Mouse (Mus musculus) fat pad, adult 2 months (tissue): ENCODE data around the gene Nmd3.

Source experiments
- DNase-seq: peaks from one replicate; pipeline ENCODE4 v3.0.0-alpha.2; 2011; ENCODE audit warnings: low read depth, low spot score; ENCODE audit errors: extremely low read depth

Nmd3 gene

GRCm38 (mm10) chr3:69721814-69722186 is at the start of gene Nmd3:
Gene Nmd3 (plus strand): TSS chr3:69721985.
- DNase-seq, result peak; percentile 55

- no peak for DNase-seq
Measured at GRCm38 (mm10) chr3:69673351-69673750, 48.4 kb upstream of the Nmd3 start.

DNA sequence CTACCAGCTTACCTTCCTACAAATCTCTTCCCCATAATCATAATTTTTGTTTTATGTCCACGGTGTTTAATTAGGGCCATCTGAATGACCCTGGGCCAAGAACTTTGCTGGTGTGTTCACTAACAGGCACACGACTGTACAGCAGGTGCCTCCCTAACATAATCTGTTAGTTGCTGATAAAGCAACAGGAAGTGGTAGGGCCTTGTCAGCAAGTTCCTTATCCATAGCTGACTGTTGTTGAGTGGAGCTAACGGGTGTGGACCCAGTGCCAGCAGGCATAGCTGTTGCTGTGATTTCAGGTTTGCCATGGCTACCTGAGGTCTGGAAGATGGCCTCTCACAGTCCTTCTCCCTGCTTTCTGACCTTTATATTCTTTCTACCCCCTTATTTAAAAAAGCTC is 47.6 kb upstream of the Nmd3 start:
- DNase-seq, result no peak

- no peak for DNase-seq
Measured at GRCm38 (mm10) chr3:69689791-69690190, 32.0 kb upstream of the Nmd3 start.

DNA sequence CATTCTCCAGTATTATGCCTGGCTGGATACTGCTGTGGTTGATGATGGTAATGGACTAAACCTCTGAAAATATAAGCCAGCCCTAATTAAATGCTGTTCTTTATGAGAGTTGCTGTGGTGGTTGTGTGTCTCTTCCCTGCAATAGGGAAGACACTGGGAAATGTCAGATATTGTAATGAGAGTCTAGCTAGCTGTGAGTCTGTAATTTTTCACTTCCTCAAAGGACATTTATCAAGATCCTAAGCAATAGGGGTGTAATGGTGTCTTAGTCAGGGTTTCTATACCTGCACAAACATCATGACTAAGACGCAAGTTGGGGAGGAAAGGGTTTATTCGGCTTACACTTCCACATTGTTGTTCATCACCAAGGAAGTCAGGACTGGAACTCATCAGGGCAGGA is 30.8 kb upstream of the Nmd3 start:
- DNase-seq, result no peak

DNA sequence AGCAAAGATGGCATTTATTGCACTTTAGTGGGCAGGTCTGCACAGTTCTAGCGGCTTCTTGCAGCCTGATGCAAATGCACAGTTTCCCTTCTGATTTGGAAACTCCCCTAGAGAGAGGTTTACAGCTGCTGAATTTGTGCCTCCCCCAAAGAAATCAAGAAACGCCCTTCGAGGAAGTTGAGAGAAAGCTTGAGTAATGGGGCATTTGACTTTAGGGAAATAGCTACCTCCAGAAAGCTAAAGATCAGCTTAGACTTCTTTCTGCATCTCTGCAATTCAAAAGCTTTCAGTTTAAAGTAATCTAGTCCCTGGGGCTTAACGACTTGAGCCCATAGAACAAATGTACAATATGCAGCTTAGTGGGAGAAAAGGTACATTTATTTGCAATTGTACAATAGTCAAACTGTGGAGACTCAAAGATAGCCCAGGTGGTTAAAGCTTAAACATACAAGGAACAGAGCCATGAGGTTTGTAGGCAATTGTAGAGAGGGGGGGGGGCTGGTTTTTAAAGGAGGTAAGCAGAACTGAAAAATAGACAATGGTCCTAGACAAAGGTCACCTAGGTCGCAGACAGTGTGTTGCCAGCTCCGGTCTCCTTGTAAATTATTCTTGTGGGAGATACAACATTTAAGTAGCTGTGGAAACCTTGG is 21.8 kb upstream of the Nmd3 start:
- no peak for DNase-seq

GRCm38 (mm10) chr3:69701905-69702304 is 19.9 kb upstream of the Nmd3 start:
- no peak for DNase-seq

DNA sequence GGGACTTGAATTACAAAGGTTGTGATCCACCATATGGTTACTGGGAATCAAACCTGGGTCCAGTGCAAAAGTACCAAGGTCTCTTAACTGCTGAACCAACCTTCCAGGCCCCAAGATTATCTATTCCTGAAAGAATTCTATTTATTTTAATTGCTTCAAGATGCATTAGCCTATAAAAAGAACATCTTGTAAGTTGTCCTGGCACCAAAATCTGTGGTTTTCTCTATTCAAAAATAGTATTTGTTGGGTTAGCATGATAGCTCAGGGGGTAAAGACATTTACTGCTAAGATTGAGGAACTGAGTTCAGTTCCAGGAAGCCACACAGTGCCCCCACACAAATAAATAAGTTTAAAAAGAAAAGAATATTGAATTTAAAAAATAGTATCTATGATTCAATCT is 19.4 kb upstream of the Nmd3 start:
- DNase-seq, result no peak

- DNase-seq, result no peak
Measured at GRCm38 (mm10) chr3:69709043-69709929, 12.5 kb upstream of the Nmd3 start.

GRCm38 (mm10) chr3:69711907-69712600 is 9.7 kb upstream of the Nmd3 start:
- no peak for DNase-seq

DNA sequence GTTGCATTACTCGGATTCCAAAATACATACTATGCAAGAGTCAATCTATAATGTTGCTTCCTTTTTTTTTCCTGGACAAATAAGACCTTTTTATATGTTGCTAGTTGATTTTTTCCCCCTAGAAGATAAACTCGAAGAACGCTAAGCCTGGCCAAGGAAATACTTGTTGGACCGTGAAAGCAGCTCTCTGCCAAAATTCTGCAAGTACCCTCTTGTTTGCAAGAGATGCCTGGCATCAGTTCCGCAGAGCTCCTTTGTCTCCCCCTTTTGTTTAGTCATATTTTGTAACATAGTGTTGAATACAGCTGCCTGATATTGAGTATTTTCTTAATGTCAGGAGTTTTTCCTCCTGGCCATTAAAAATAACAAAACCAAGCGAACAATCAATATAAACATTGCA is 4.3 kb upstream of the Nmd3 start:
- no peak for DNase-seq

DNA sequence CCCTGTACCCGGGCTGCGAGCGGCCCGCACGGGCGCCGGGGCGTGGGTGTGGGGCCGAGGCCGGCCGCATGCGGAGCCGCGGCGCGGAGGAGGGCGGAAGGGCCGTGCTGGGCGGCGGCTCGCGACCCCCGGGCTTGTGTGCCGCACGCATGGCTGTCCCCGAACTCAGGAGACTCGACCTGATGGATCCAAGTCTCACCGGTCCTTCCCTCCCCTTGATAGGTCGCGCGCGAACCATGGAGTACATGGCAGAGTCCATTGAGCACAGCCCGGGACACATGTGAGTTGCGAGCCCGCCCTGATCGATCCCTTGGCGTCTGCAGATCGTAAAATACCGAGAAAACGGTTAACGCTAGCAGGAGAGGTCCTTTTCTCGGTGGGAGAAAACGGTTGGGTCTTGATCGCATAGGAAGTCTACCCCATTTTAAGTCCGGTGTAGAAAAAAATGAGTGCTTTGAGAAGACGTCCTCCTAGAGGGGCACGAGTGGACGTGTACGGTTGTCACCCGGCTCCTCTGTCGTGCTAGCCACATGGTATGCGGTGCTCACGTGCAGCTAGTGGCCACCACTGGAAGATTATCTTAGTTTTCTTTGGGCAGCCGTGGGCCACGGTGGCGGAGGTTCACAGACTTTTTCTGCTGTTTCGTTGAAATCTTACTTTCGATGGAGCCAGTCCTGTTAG is 542 bp downstream of the Nmd3 start:
- no peak for DNase-seq

GRCm38 (mm10) chr3:69723161-69723560 is 1.4 kb downstream of the Nmd3 start:
- no peak for DNase-seq

DNA sequence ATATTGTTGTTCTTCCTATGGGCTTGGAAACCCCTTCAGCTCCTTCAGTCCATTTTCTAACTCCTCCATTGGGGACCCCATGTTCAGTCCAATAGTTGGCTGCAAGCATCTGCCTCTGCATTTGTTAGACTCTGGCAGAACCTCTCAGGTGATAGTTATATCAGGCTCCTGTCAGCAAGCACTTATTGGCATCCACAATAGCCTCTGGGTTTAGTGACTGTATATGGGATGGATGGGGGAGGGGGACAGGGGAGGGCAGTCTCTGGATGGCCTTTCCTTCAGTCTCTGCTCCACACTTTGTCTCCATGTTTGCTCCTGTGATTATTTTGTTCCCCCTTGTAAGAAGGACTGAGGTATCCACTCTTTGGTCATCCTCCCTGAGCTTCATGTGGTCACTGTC is 9.1 kb downstream of the Nmd3 start:
- DNase-seq, result no peak

GRCm38 (mm10) chr3:69733939-69734338 is 12.2 kb downstream of the Nmd3 start:
- DNase-seq, result no peak

DNA sequence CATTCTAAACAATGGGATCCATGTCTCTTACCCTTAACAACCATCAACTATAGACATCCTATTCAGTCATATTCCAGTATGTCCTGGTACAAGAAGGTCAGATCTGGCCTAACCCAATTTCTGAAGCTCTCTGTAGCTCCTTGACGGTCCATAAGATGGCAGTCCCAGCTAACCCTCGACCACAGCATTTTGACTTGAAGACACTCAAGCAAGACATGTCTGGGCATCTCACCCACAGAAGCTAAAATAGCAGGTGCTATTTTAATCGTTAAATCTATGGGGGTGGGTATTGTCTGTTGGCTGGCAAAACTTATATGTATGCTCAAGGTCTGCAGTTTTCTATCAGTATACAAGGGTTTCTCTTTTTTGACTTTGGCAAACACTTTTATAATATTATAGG is 33.4 kb downstream of the Nmd3 start:
- DNase-seq, result no peak

DNA sequence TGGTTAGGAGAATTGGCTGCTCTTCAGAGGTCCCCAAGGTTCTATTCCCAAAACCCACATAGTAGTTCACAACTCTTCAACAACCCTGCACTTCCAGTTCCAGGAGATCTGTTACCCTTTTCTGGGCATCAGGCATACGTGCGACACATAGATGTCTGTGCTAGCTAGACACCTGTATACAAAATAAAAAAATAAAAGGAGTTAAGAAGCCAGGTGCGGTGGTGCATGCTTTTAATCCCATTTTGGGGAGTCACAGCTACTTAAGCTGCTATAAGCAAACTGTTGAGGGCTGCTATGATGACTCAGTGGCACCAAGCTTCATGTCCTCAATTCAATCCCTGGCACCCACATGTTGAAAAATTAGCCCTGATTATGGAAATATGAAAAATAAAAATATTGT is 34.2 kb downstream of the Nmd3 start:
- DNase-seq, result no peak

DNA sequence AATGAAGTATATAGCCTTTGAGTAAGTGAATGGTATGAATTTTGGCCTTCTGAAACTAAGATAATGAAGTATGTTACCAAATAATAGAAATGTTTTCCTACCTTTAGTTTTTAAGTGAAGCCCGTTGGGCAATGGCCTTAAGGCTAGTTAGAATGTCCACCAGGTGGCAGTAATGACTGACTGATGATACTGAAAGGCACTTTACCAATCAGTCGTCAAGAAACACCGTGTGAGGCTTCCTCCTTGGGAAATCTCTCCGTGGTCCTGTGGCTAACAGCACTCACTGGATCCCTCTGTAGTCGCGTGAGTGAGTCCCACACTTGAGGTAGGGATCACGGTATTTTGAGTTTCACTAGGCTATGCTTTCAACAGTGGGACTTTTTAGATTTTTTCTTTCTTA is 34.7 kb downstream of the Nmd3 start:
- no peak for DNase-seq

- no peak for DNase-seq
Measured at GRCm38 (mm10) chr3:69757456-69757855, 35.7 kb downstream of the Nmd3 start.

DNA sequence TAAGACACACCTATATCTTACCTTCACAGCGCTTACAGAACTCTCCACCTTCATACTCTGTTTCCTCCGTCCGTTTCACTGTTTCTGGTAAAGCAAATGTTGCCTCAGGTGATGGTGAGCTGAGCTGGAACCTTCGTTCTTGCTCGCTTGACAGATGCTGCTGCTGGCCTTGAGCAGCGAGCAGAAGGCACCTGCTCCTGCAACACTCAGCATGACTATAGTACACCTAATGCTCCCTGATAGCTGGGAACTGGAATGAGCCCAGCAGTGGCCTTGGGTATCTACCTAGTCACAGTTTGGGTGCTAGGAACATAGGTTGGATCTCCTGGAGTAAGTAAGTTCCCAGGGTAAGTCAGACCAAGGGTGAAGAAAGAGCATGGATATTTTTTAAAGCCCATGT is 38.3 kb downstream of the Nmd3 start:
- DNase-seq, result no peak

DNA sequence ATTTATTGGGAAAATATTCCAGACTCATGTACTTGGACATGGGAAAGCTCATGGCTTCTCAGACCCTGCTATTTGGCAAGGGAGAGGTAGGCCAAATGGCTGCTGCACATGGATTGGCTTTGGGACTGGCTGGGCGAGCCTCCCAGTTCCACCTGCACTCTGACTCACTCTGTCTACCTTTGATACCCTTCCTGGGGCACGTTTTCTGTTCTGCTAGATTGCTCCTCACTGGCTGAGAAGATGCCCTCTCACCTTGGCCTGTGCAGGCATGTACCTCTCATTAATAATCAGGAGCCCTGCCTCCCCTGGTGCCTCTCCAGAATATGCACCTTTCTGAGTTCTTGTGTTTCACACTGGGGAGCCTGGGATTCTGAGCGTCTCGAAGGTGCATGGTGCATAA is 39.4 kb downstream of the Nmd3 start:
- DNase-seq, result peak; percentile 63
